Mouse (Mus musculus) liver, adult 2 months (tissue): ENCODE measurements around the gene Uri1. TPM values are rescaled to one million over a fixed set of nuclear protein-coding genes. Genes with fewer than 3 reads are reported as not detected.

Experiments
- DNase-seq: peaks from one replicate; pipeline ENCODE4 v3.0.0-alpha.2; 2011; ENCODE audit warnings: low read depth, low spot score; ENCODE audit errors: extremely low read depth
- H3K27ac ChIP-seq: fragments of 200-500 bp; replicated peaks from 2 replicates; pipeline ENCODE4 v1.5.1; 2012; ENCODE audit warnings: low read depth, mild to moderate bottlenecking, control low read depth, inconsistent platforms, low read length; ENCODE audit not compliant: insufficient read depth
- H3K27me3 ChIP-seq: fragments of 200-500 bp; 2 replicates; pipeline ENCODE4 v1.6.1; 2012; ENCODE audit warnings: mild to moderate bottlenecking, moderate library complexity, low read length, inconsistent platforms; ENCODE audit not compliant: control insufficient read depth, insufficient read depth
- H3K36me3 ChIP-seq: fragments of 200-500 bp; 2 replicates; pipeline ENCODE4 v1.6.1; 2012; ENCODE audit warnings: low read length, inconsistent platforms; ENCODE audit not compliant: control insufficient read depth, insufficient read depth
- H3K4me1 ChIP-seq: fragments of 200-500 bp; 2 replicates; pipeline ENCODE4 v1.6.1; 2011; ENCODE audit warnings: low read length; ENCODE audit not compliant: control insufficient read depth, insufficient read depth
- H3K4me3 ChIP-seq: fragments of 200-500 bp; 2 replicates; pipeline ENCODE4 v1.5.1; 2011; ENCODE audit warnings: low read depth, mild to moderate bottlenecking, control low read depth, low read length, moderate library complexity; ENCODE audit not compliant: insufficient read depth
- H3K79me2 ChIP-seq: fragments of 200-500 bp; 2 replicates; pipeline ENCODE4 v1.6.1; 2012; ENCODE audit warnings: inconsistent platforms, mild to moderate bottlenecking, low read length, moderate library complexity; ENCODE audit not compliant: control insufficient read depth, insufficient read depth
- H3K9ac ChIP-seq: fragments of 200-500 bp; 2 replicates; pipeline ENCODE4 v1.6.1; 2012; ENCODE audit warnings: low read depth, mild to moderate bottlenecking, control low read depth, inconsistent platforms, low read length
- CTCF ChIP-seq: fragments of 200-500 bp; IDR thresholded peaks from 2 replicates; pipeline ENCODE4 v1.5.1; 2011; ENCODE audit warnings: low read depth, low read length, control low read depth
- POLR2A ChIP-seq: fragments of 200-500 bp; IDR thresholded peaks from 2 replicates; pipeline ENCODE4 v1.6.1; 2011; ENCODE audit warnings: low read length, control low read depth; ENCODE audit not compliant: insufficient read depth; ENCODE audit errors: extremely low read depth
- WGBS: fragments of 180-500 bp; shearing (Covaris S2); methylation state at CpG from one replicate; pipeline ENCODE4 v1.1.7; 2018; 5-methylcytosine and 5-hydroxymethylcytosine counted together
- polyA plus RNA-seq: library from polyadenylated mRNA; depleted of rRNA; stranded (reverse); fragments of >200 nt; gene quantifications from 2 replicates; pipeline ENCODE4 v1.2.3, GENCODE M21; 2012
- total RNA-seq: library from RNA; depleted of rRNA; stranded (reverse); fragments of >200 nt; gene quantifications from 2 replicates; pipeline ENCODE4 v1.2.3, GENCODE M21; 2014

Uri1 gene
- total and polyA plus RNA-seq, 2 experiments = 6.2 to 13.9 TPM

GRCm38 (mm10) chr7:38013946-38014345 is 9.4 kb downstream of the Uri1 start:
- Histone ChIP-seq H3K79me2 (peaks cover 32% of the 10 kb centered on the region; the same call in 1 of the 2 replicates), H3K36me3 (no peaks in the 10 kb centered on the region), H3K27ac (no peak overlapping the region), H3K27me3 (no peaks in the 10 kb centered on the region), H3K4me3 (no peak overlapping the region), H3K9ac (no peak overlapping the region), H3K4me1 (peaks cover 12% of the 10 kb centered on the region)
- TF ChIP-seq POLR2A (no peak), CTCF (no peak)
- 66% methylated on average over 3 of the region's 3 CpGs for WGBS
- DNase-seq = no peak

GRCm38 (mm10) chr7:38012811-38013210 is 10.5 kb downstream of the Uri1 start:
- H3K36me3 ChIP-seq = no peaks in the 10 kb centered on the region
- no peak overlapping the region for H3K4me3 ChIP-seq
- no peaks in the 10 kb centered on the region for H3K27me3 ChIP-seq
- peaks cover 10% of the 10 kb centered on the region for H3K4me1 ChIP-seq
- no peak overlapping the region for H3K9ac ChIP-seq
- H3K79me2 ChIP-seq = peaks cover 33% of the 10 kb centered on the region; the same call in 1 of the 2 replicates
- no peak overlapping the region for H3K27ac ChIP-seq
- TF ChIP-seq POLR2A (no peak), CTCF (no peak)
- no peak for DNase-seq
- over 99% methylated on average over 4 of the region's 4 CpGs for WGBS

- TF ChIP-seq POLR2A = no peak
- no peak for TF ChIP-seq CTCF
- H3K9ac ChIP-seq = no peak overlapping the region
- H3K79me2 ChIP-seq = peaks cover 16% of the 10 kb centered on the region; the same call in 1 of the 2 replicates
- H3K36me3 ChIP-seq = no peaks in the 10 kb centered on the region
- DNase-seq = no peak
- no peak overlapping the region for H3K27ac ChIP-seq
- no peak overlapping the region for H3K4me3 ChIP-seq
- no peaks in the 10 kb centered on the region for H3K27me3 ChIP-seq
- WGBS = 91% methylated on average over 6 of the region's 6 CpGs
- peaks cover 2% of the 10 kb centered on the region; the same call in 1 of the 2 replicates for H3K4me1 ChIP-seq
These were observed 15.0 kb downstream of the Uri1 start for GRCm38 (mm10) chr7:38008359-38008758.

GRCm38 (mm10) chr7:38002451-38002850 is 20.9 kb downstream of the Uri1 start:
- 48% methylated on average over 2 of the region's 2 CpGs for WGBS
- TF ChIP-seq CTCF (no peak), POLR2A (no peak)
- DNase-seq = peak; percentile 80

GRCm38 (mm10) chr7:37999691-38000090 is 23.7 kb downstream of the Uri1 start:
- Histone ChIP-seq H3K27ac (no peak overlapping the region), H3K79me2 (peaks cover 9% of the 10 kb centered on the region; the same call in 1 of the 2 replicates), H3K9ac (no peak overlapping the region), H3K36me3 (no peaks in the 10 kb centered on the region; the same call in 1 of the 2 replicates), H3K4me3 (no peak overlapping the region), H3K27me3 (no peaks in the 10 kb centered on the region), H3K4me1 (peaks cover 5% of the 10 kb centered on the region; the same call in 1 of the 2 replicates)
- DNase-seq = peak; percentile 55
- 53% methylated on average over 2 of the region's 2 CpGs for WGBS
- TF ChIP-seq CTCF (peak; percentile 32; the same call in 1 of the 2 replicates), POLR2A (no peak)

More at GRCm38 (mm10) chr7:38002451-38002850, 20.9 kb downstream of the Uri1 start:
- Histone ChIP-seq H3K27ac (no peak overlapping the region), H3K36me3 (no peaks in the 10 kb centered on the region), H3K9ac (no peak overlapping the region), H3K4me3 (no peak overlapping the region), H3K79me2 (peaks cover 11% of the 10 kb centered on the region; the same call in 1 of the 2 replicates), H3K4me1 (peaks cover 5% of the 10 kb centered on the region; the same call in 1 of the 2 replicates), H3K27me3 (no peaks in the 10 kb centered on the region)

- Histone ChIP-seq H3K27ac (no peak overlapping the region), H3K4me3 (no peak overlapping the region), H3K4me1 (no peaks in the 10 kb centered on the region), H3K9ac (no peak overlapping the region), H3K79me2 (peaks cover 11% of the 10 kb centered on the region; the same call in 1 of the 2 replicates), H3K36me3 (no peaks in the 10 kb centered on the region; the same call in 1 of the 2 replicates), H3K27me3 (no peaks in the 10 kb centered on the region)
- 87% methylated on average over 2 of the region's 2 CpGs for WGBS
- no peak for DNase-seq
- TF ChIP-seq CTCF (no peak), POLR2A (no peak)
These were observed 30.5 kb downstream of the Uri1 start for GRCm38 (mm10) chr7:37992861-37993260.
